Mouse (Mus musculus) MEL (cell line): ENCODE measurements at regions not wholly inside any gene's neighbourhood (a gene's known extent, or its start where the extent isn't known, plus 50 kb on each side); places are given as distances from the start of the nearest gene placed in this dataset.

Experiments
- DNase-seq: peaks from one replicate; pipeline ENCODE4 v3.0.0; 2011; ENCODE audit warnings: low read depth, low spot score
- H3K27ac ChIP-seq: 2 replicates; pipeline ENCODE4 v1.5.1; 2012; ENCODE audit warnings: low read depth, mild to moderate bottlenecking, control low read depth, low read length, moderate library complexity; ENCODE audit not compliant: control insufficient read depth
- H3K27me3 ChIP-seq, 2 experiments: fragments of 150-350 bp in 1 of 2; sonication (generic) in 1 of 2; 2 replicates each; pipeline ENCODE4 v1.6.1; 2012; ENCODE audit warnings: low read length in 2 of 2, mild to moderate bottlenecking in 2 of 2, improper control_type of control experiment in 1 of 2, moderate library complexity in 1 of 2; ENCODE audit not compliant: insufficient read depth in 2 of 2, control insufficient read depth in 1 of 2
- H3K36me3 ChIP-seq, 2 experiments: 2 replicates each; pipeline ENCODE4 v1.6.1; 2012 to 2014; ENCODE audit warnings: low read length in 2 of 2, improper control_type of control experiment in 1 of 2, inconsistent platforms in 1 of 2, mild to moderate bottlenecking in 1 of 2; ENCODE audit not compliant: insufficient read depth in 2 of 2, control insufficient read depth in 1 of 2
- H3K4me1 ChIP-seq, 2 experiments: fragments of 150-350 bp in 1 of 2; sonication (generic) in 1 of 2; 2 replicates each; pipeline ENCODE4 v1.6.1; 2012; ENCODE audit warnings: low read length in 2 of 2, improper control_type of control experiment in 1 of 2, mild to moderate bottlenecking in 1 of 2; ENCODE audit not compliant: insufficient read depth in 2 of 2, control insufficient read depth in 1 of 2
- H3K4me3 ChIP-seq, 2 experiments: fragments of 150-350 bp in 1 of 2; sonication (generic) in 1 of 2; 2 replicates each; pipeline ENCODE4 v1.5.1; 2012; ENCODE audit warnings: low read depth in 2 of 2, low read length in 2 of 2, mild to moderate bottlenecking in 2 of 2, moderate library complexity in 2 of 2, control low read depth in 1 of 2, improper control_type of control experiment in 1 of 2; ENCODE audit not compliant: control insufficient read depth in 1 of 2, insufficient read depth in 1 of 2
- H3K79me2 ChIP-seq: 2 replicates; pipeline ENCODE4 v1.6.1; 2012; ENCODE audit warnings: mild to moderate bottlenecking, low read length, moderate library complexity; ENCODE audit not compliant: control insufficient read depth, poor library complexity, insufficient read depth
- H3K9ac ChIP-seq: 2 replicates; pipeline ENCODE4 v1.6.1; 2012; ENCODE audit warnings: low read depth, mild to moderate bottlenecking, control low read depth, low read length, moderate library complexity; ENCODE audit not compliant: control insufficient read depth, poor library complexity, severe bottlenecking
- H3K9me3 ChIP-seq: fragments of 150-350 bp; sonication (generic); replicated peaks from 2 replicates; pipeline ENCODE4 v1.6.1; 2012; ENCODE audit warnings: mild to moderate bottlenecking, low read length, improper control_type of control experiment, moderate library complexity; ENCODE audit not compliant: insufficient read depth
- BHLHE40 ChIP-seq: IDR thresholded peaks from 2 replicates; pipeline ENCODE4 v1.6.1; 2012; ENCODE audit warnings: low read depth, mild to moderate bottlenecking, inconsistent platforms, low read length, improper control_type of control experiment, borderline replicate concordance
- CTCF ChIP-seq, 3 experiments: IDR thresholded peaks in 2 of 3; conservative IDR thresholded peaks in 1 of 3; 2 replicates each; pipeline ENCODE4 v1.5.1; 2011 to 2012; ENCODE audit warnings: low read length in 3 of 3, low read depth in 2 of 3, mild to moderate bottlenecking in 2 of 3, improper control_type of control experiment in 1 of 3, inconsistent platforms in 1 of 3, mixed read lengths in 1 of 3, moderate library complexity in 1 of 3; ENCODE audit not compliant: control insufficient read depth in 1 of 3, insufficient read depth in 1 of 3, poor library complexity in 1 of 3, severe bottlenecking in 1 of 3
- ELF1 ChIP-seq: IDR thresholded peaks from 2 replicates; pipeline ENCODE4 v1.6.1; 2014; ENCODE audit warnings: low read depth, mild to moderate bottlenecking, inconsistent platforms, low read length, improper control_type of control experiment, moderate library complexity
- ETS1 ChIP-seq: IDR thresholded peaks from 2 replicates; pipeline ENCODE4 v1.6.1; 2012; ENCODE audit warnings: low read depth, mild to moderate bottlenecking, inconsistent platforms, low read length, improper control_type of control experiment, moderate library complexity
- GABPA ChIP-seq: IDR thresholded peaks from 2 replicates; pipeline ENCODE4 v1.6.1; 2012; ENCODE audit warnings: low read depth, mild to moderate bottlenecking, inconsistent platforms, low read length, improper control_type of control experiment, moderate library complexity
- JUND ChIP-seq: IDR thresholded peaks from 2 replicates; pipeline ENCODE4 v1.6.1; 2011; ENCODE audit warnings: low read depth, mild to moderate bottlenecking, improper control_type of control experiment, low read length
- KAT2A ChIP-seq: conservative IDR thresholded peaks from 2 replicates; pipeline ENCODE4 v1.6.1; 2012; ENCODE audit warnings: low read depth, low read length, improper control_type of control experiment, inconsistent platforms
- MAFK ChIP-seq: IDR thresholded peaks from 2 replicates; pipeline ENCODE4 v1.6.1; 2011; ENCODE audit warnings: low read depth, mild to moderate bottlenecking, low read length, improper control_type of control experiment, borderline replicate concordance
- MEF2A ChIP-seq: IDR thresholded peaks from 2 replicates; pipeline ENCODE4 v1.6.1; 2014; ENCODE audit warnings: low read depth, mild to moderate bottlenecking, inconsistent platforms, low read length, improper control_type of control experiment; ENCODE audit not compliant: poor library complexity, insufficient replicate concordance, severe bottlenecking; ENCODE audit errors: extremely low read depth
- MXI1 ChIP-seq: IDR thresholded peaks from 2 replicates; pipeline ENCODE4 v1.6.1; 2011; ENCODE audit warnings: mild to moderate bottlenecking, low read depth, low read length, improper control_type of control experiment
- NELFE ChIP-seq: IDR thresholded peaks from 2 replicates; pipeline ENCODE4 v1.6.1; 2011; ENCODE audit warnings: low read depth, low read length, improper control_type of control experiment
- NRF1 ChIP-seq: IDR thresholded peaks from 2 replicates; pipeline ENCODE4 v1.6.1; 2014; ENCODE audit warnings: low read depth, mild to moderate bottlenecking, inconsistent platforms, low read length, improper control_type of control experiment, moderate library complexity; ENCODE audit not compliant: poor library complexity, insufficient read depth, severe bottlenecking
- POLR2A ChIP-seq, 2 experiments: IDR thresholded peaks; 2 replicates each; pipeline ENCODE4 v1.6.1; 2011 to 2012; ENCODE audit warnings: low read length in 2 of 2, mild to moderate bottlenecking in 2 of 2, control low read depth in 1 of 2, improper control_type of control experiment in 1 of 2, low read depth in 1 of 2, moderate library complexity in 1 of 2; ENCODE audit not compliant: control insufficient read depth in 1 of 2, insufficient read depth in 1 of 2, poor library complexity in 1 of 2
- POLR2AphosphoS2 ChIP-seq: IDR thresholded peaks from 2 replicates; pipeline ENCODE4 v1.6.1; 2011; ENCODE audit warnings: low read length, improper control_type of control experiment
- POLR2AphosphoS5 ChIP-seq: IDR thresholded peaks from 2 replicates; pipeline ENCODE4 v1.6.1; 2012; ENCODE audit warnings: low read depth, borderline replicate concordance, mild to moderate bottlenecking, inconsistent platforms, low read length, moderate library complexity, mixed read lengths
- RCOR1 ChIP-seq: IDR thresholded peaks from 2 replicates; pipeline ENCODE4 v1.6.1; 2012; ENCODE audit warnings: low read depth, mild to moderate bottlenecking, inconsistent platforms, low read length, improper control_type of control experiment
- SIN3A ChIP-seq: IDR thresholded peaks from 2 replicates; pipeline ENCODE4 v1.6.1; 2012; ENCODE audit warnings: low read length, improper control_type of control experiment, inconsistent platforms
- TAL1 ChIP-seq: IDR thresholded peaks from 2 replicates; pipeline ENCODE4 v1.6.1; 2012; ENCODE audit warnings: mild to moderate bottlenecking, inconsistent platforms, low read length, moderate library complexity, mixed read lengths
- USF1 ChIP-seq: IDR thresholded peaks from 2 replicates; pipeline ENCODE4 v1.6.1; 2014; ENCODE audit warnings: low read depth, mild to moderate bottlenecking, inconsistent platforms, low read length, improper control_type of control experiment, moderate library complexity
- USF2 ChIP-seq, 2 experiments: IDR thresholded peaks; 2 replicates each; pipeline ENCODE4 v1.6.1; 2011 to 2012; ENCODE audit warnings: improper control_type of control experiment in 2 of 2, low read length in 2 of 2, borderline replicate concordance in 1 of 2, inconsistent platforms in 1 of 2, low read depth in 1 of 2, mild to moderate bottlenecking in 1 of 2; ENCODE audit not compliant: insufficient read depth in 1 of 2

GRCm38 (mm10) chr10:98684195-98684594 is 230.0 kb upstream of the Atp2b1 start:
- no peaks in the 10 kb centered on the region for H3K36me3 ChIP-seq
- H3K9ac ChIP-seq = no peak overlapping the region
- H3K27ac ChIP-seq = no peak overlapping the region
- H3K4me1 ChIP-seq = no peaks in the 10 kb centered on the region
- no peaks in the 10 kb centered on the region for H3K9me3 ChIP-seq
- no peaks in the 10 kb centered on the region; a peak in 1 of 4 replicates for H3K27me3 ChIP-seq
- no peak for DNase-seq
- no peaks in the 10 kb centered on the region for H3K79me2 ChIP-seq
- no peak for TF ChIP-seq NELFE
- TF ChIP-seq TAL1 = no peak
- no peak for TF ChIP-seq ETS1
- TF ChIP-seq CTCF (IDR thresholded peaks at IDR 0.05 in 2 of 3, conservative IDR thresholded peaks at IDR 0.05 in 1 of 3; ENCODE audit: control insufficient read depth in 1 of 3, insufficient read depth in 1 of 3, low read depth in 2 of 3, low read length in 3 of 3, poor library complexity in 1 of 3, severe bottlenecking in 1 of 3) = no peak
- no peak for TF ChIP-seq NRF1
- no peak for TF ChIP-seq USF1
- TF ChIP-seq RCOR1 = no peak
- TF ChIP-seq POLR2AphosphoS5 = no peak
- H3K4me3 ChIP-seq = no peak overlapping the region

GRCm38 (mm10) chr10:98684707-98685106 is 229.5 kb upstream of the Atp2b1 start:
- no peak for TF ChIP-seq POLR2A (IDR thresholded peaks at IDR 0.05; ENCODE audit: control insufficient read depth in 1 of 2, insufficient read depth in 1 of 2, low read depth in 1 of 2, low read length in 2 of 2, poor library complexity in 1 of 2)
- Histone ChIP-seq H3K36me3 (no peaks in the 10 kb centered on the region), H3K79me2 (no peaks in the 10 kb centered on the region), H3K4me1 (no peaks in the 10 kb centered on the region), H3K27me3 (no peaks in the 10 kb centered on the region; a peak in 1 of 4 replicates), H3K27ac (no peak overlapping the region), H3K9me3 (no peaks in the 10 kb centered on the region), H3K4me3 (no peak overlapping the region), H3K9ac (no peak overlapping the region)
- no peak for DNase-seq

DNA sequence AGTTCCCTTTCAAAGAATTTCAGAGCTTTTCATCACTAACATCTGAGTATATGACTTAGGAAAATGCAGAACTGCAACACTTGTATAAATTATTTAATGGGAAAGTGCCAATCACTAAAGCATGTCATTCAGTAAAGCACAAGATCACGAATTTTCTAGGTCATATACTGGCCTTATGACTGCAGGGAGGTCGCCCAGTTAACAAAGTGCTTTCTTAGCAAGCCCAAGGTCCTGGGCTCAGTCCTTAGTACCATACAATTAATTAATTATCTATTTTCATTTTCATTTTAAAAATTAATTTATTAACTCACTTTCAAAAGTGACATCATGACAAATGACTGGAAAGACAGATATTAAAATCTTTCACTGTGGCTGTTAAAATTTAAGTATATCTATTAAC is 228.5 kb upstream of the Atp2b1 start:
- Histone ChIP-seq H3K27ac (no peak overlapping the region), H3K4me1 (no peaks in the 10 kb centered on the region), H3K9ac (no peak overlapping the region), H3K27me3 (no peaks in the 10 kb centered on the region), H3K79me2 (no peaks in the 10 kb centered on the region), H3K4me3 (no peak overlapping the region), H3K9me3 (no peaks in the 10 kb centered on the region), H3K36me3 (no peaks in the 10 kb centered on the region)
- TF ChIP-seq NELFE (no peak), USF2 (IDR thresholded peaks at IDR 0.05; ENCODE audit: borderline replicate concordance in 1 of 2, insufficient read depth in 1 of 2, low read depth in 1 of 2, low read length in 2 of 2) (no peak), POLR2AphosphoS2 (no peak), MEF2A (no peak), SIN3A (no peak), GABPA (no peak), JUND (no peak), MXI1 (no peak), NRF1 (no peak), CTCF (IDR thresholded peaks at IDR 0.05 in 2 of 3, conservative IDR thresholded peaks at IDR 0.05 in 1 of 3; ENCODE audit: control insufficient read depth in 1 of 3, insufficient read depth in 1 of 3, low read depth in 2 of 3, low read length in 3 of 3, poor library complexity in 1 of 3, severe bottlenecking in 1 of 3) (no peak), MAFK (no peak), KAT2A (no peak), BHLHE40 (no peak), ELF1 (no peak), POLR2A (IDR thresholded peaks at IDR 0.05; ENCODE audit: control insufficient read depth in 1 of 2, insufficient read depth in 1 of 2, low read depth in 1 of 2, low read length in 2 of 2, poor library complexity in 1 of 2) (no peak)
- no peak for DNase-seq
